Mouse (Mus musculus): ENCODE results near the gene Gm10153. TPM values are rescaled to one million over a fixed set of nuclear protein-coding genes. Genes with fewer than 3 reads are reported as not detected.
"Not testable (repeated sequence)": the region's sequence is repeated elsewhere in the genome, so short reads cannot be mapped to it uniquely, and the experiment has no call there.

Gm10153 gene
- polyA plus RNA-seq (2016; fragmentation: Nextera tagmentation; extraction: Ambion mirVana), result not detected in 2 replicates

- 0 out of 2 replicates have a peak, but pooled peaks cover 4% of the 10 kb centered on the region for H3K27me3 ChIP-seq (replicated peaks; ENCODE audit: low read depth, poor library complexity, severe bottlenecking)
- H3K4me3 ChIP-seq, result no peak within 1 kb of the TSS
- H3K9me3 ChIP-seq, result no peaks in the 10 kb centered on the region
- H3K4me1 ChIP-seq, result no peaks in the 10 kb centered on the region
- DNase-seq (ENCODE audit: low spot score), result no peak
- 56% methylated on average over 2 of the region's 2 CpGs for WGBS
- H3K36me3 ChIP-seq (replicated peaks), result no peaks in the 10 kb centered on the region
- no peak within 1 kb of the TSS for H3K27ac ChIP-seq (replicated peaks)
These were observed at the start of gene Gm10153 for GRCm38 (mm10) chr7:142190289-142190688. TSS of gene Gm10153 (minus strand) at chr7:142190389.

- peaks cover 16% of the 10 kb centered on the region; the same call in 1 of the 2 replicates for H3K9me3 ChIP-seq
- H3K4me3 ChIP-seq, result no peak overlapping the region
- DNase-seq (ENCODE audit: low spot score), result no peak
- H3K4me1 ChIP-seq, result peaks cover 9% of the 10 kb centered on the region
- no peaks in the 10 kb centered on the region for H3K36me3 ChIP-seq (replicated peaks)
- WGBS, result 24% methylated on average over 1 of the region's 1 CpGs
- no peak overlapping the region for H3K27ac ChIP-seq (replicated peaks)
- H3K27me3 ChIP-seq (replicated peaks; ENCODE audit: low read depth, poor library complexity, severe bottlenecking), result no peaks in the 10 kb centered on the region
These were observed 41.4 kb upstream of the Gm10153 start for GRCm38 (mm10) chr7:142231540-142231939.

GRCm38 (mm10) chr7:142229871-142230270, 39.7 kb upstream of the Gm10153 start, which contains the start of gene Krtap5-5:
TSS of gene Krtap5-5 (minus strand) at chr7:142229971.
- not testable (repeated sequence) for H3K4me3 ChIP-seq; DNase-seq (ENCODE audit: low spot score); H3K9me3 ChIP-seq; H3K36me3 ChIP-seq (replicated peaks); H3K27me3 ChIP-seq (replicated peaks; ENCODE audit: low read depth, poor library complexity, severe bottlenecking); H3K27ac ChIP-seq (replicated peaks)
- 62% methylated on average over 3 of the region's 3 CpGs for WGBS
- H3K4me1 ChIP-seq, result peaks cover 16% of the 10 kb centered on the region

GRCm38 (mm10) chr7:142224518-142224917, 34.3 kb upstream of the Gm10153 start:
- Histone ChIP-seq H3K36me3 (replicated peaks) (no peaks in the 10 kb centered on the region), H3K4me1 (peaks cover 15% of the 10 kb centered on the region), H3K9me3 (no peaks in the 10 kb centered on the region), H3K4me3 (no peak overlapping the region), H3K27me3 (replicated peaks; ENCODE audit: low read depth, poor library complexity, severe bottlenecking) (no peaks in the 10 kb centered on the region), H3K27ac (replicated peaks) (no peak overlapping the region)
- peak; percentile 38 for DNase-seq (ENCODE audit: low spot score)
- 39% methylated on average over 2 of the region's 2 CpGs for WGBS

GRCm38 (mm10) chr7:142212136-142212535, 21.9 kb upstream of the Gm10153 start:
- not testable (repeated sequence) for H3K27ac ChIP-seq (replicated peaks); H3K27me3 ChIP-seq (replicated peaks; ENCODE audit: low read depth, poor library complexity, severe bottlenecking); H3K9me3 ChIP-seq; H3K4me1 ChIP-seq; H3K4me3 ChIP-seq; H3K36me3 ChIP-seq (replicated peaks); DNase-seq (ENCODE audit: low spot score)
- WGBS, result 64% methylated on average over 1 of the region's 1 CpGs

- no peak for DNase-seq (ENCODE audit: low spot score)
- no peak within 1 kb of the TSS for H3K4me3 ChIP-seq
- no peaks in the 10 kb centered on the region for H3K27me3 ChIP-seq (replicated peaks; ENCODE audit: low read depth, poor library complexity, severe bottlenecking)
- no peaks in the 10 kb centered on the region for H3K9me3 ChIP-seq
- no peaks in the 10 kb centered on the region for H3K4me1 ChIP-seq
- WGBS, result 68% methylated on average over 1 of the region's 1 CpGs
- H3K36me3 ChIP-seq (replicated peaks), result no peaks in the 10 kb centered on the region
- H3K27ac ChIP-seq (replicated peaks), result no peak within 1 kb of the TSS
These were observed 21.4 kb upstream of the Gm10153 start, which contains the start of gene Gm7579 for GRCm38 (mm10) chr7:142211559-142211958. TSS of gene Gm7579 (plus strand) at chr7:142211859.

GRCm38 (mm10) chr7:142206891-142207290, 16.7 kb upstream of the Gm10153 start:
- H3K4me3 ChIP-seq; H3K36me3 ChIP-seq (replicated peaks); H3K4me1 ChIP-seq; H3K9me3 ChIP-seq; H3K27ac ChIP-seq (replicated peaks); H3K27me3 ChIP-seq (replicated peaks; ENCODE audit: low read depth, poor library complexity, severe bottlenecking); DNase-seq (ENCODE audit: low spot score): not testable (repeated sequence)
- 69% methylated on average over 5 of the region's 5 CpGs for WGBS

- no peaks in the 10 kb centered on the region for H3K36me3 ChIP-seq (replicated peaks)
- no peaks in the 10 kb centered on the region for H3K9me3 ChIP-seq
- peaks cover 8% of the 10 kb centered on the region; the same call in 1 of the 2 replicates for H3K27me3 ChIP-seq (replicated peaks; ENCODE audit: low read depth, poor library complexity, severe bottlenecking)
- no peak for DNase-seq (ENCODE audit: low spot score)
- H3K4me1 ChIP-seq, result no peaks in the 10 kb centered on the region
- no peak overlapping the region for H3K27ac ChIP-seq (replicated peaks)
- no peak overlapping the region for H3K4me3 ChIP-seq
These were observed 15.3 kb upstream of the Gm10153 start for GRCm38 (mm10) chr7:142205488-142205887.

GRCm38 (mm10) chr7:142201064-142201463, 10.9 kb upstream of the Gm10153 start, which contains the start of gene Krtap5-3:
TSS of gene Krtap5-3 (plus strand) at chr7:142201364.
- Histone ChIP-seq H3K4me3 (no peak within 1 kb of the TSS), H3K4me1 (no peaks in the 10 kb centered on the region), H3K9me3 (no peaks in the 10 kb centered on the region), H3K36me3 (replicated peaks) (no peaks in the 10 kb centered on the region), H3K27me3 (replicated peaks; ENCODE audit: low read depth, poor library complexity, severe bottlenecking) (peaks cover 8% of the 10 kb centered on the region; the same call in 1 of the 2 replicates), H3K27ac (replicated peaks) (no peak within 1 kb of the TSS)
- WGBS, result 72% methylated on average over 1 of the region's 1 CpGs
- DNase-seq (ENCODE audit: low spot score), result no peak

- Histone ChIP-seq H3K27ac (replicated peaks) (no peak overlapping the region), H3K4me3 (no peak overlapping the region), H3K4me1 (no peaks in the 10 kb centered on the region), H3K27me3 (replicated peaks; ENCODE audit: low read depth, poor library complexity, severe bottlenecking) (peaks cover 8% of the 10 kb centered on the region; the same call in 1 of the 2 replicates), H3K9me3 (no peaks in the 10 kb centered on the region), H3K36me3 (replicated peaks) (no peaks in the 10 kb centered on the region)
- DNase-seq (ENCODE audit: low spot score), result no peak
- 85% methylated on average over 2 of the region's 2 CpGs for WGBS
These were observed 8.6 kb upstream of the Gm10153 start for GRCm38 (mm10) chr7:142198748-142199147.

GRCm38 (mm10) chr7:142188156-142188555, 2.0 kb downstream of the Gm10153 start:
- Histone ChIP-seq H3K4me3 (no peak overlapping the region), H3K27me3 (replicated peaks; ENCODE audit: low read depth, poor library complexity, severe bottlenecking) (0 out of 2 replicates have a peak, but pooled peaks cover 4% of the 10 kb centered on the region), H3K9me3 (no peaks in the 10 kb centered on the region), H3K27ac (replicated peaks) (no peak overlapping the region), H3K36me3 (replicated peaks) (no peaks in the 10 kb centered on the region), H3K4me1 (no peaks in the 10 kb centered on the region)
- 82% methylated on average over 2 of the region's 2 CpGs for WGBS
- no peak for DNase-seq (ENCODE audit: low spot score)

GRCm38 (mm10) chr7:142181021-142181420, 9.2 kb downstream of the Gm10153 start:
- 49% methylated on average over 1 of the region's 1 CpGs for WGBS
- Histone ChIP-seq H3K9me3 (no peaks in the 10 kb centered on the region), H3K36me3 (replicated peaks) (no peaks in the 10 kb centered on the region), H3K27ac (replicated peaks) (no peak overlapping the region), H3K4me1 (no peaks in the 10 kb centered on the region), H3K27me3 (replicated peaks; ENCODE audit: low read depth, poor library complexity, severe bottlenecking) (no peaks in the 10 kb centered on the region), H3K4me3 (no peak overlapping the region)
- DNase-seq (ENCODE audit: low spot score), result no peak

GRCm38 (mm10) chr7:142178685-142179084, 11.5 kb downstream of the Gm10153 start:
- WGBS, result 73% methylated on average over 1 of the region's 1 CpGs
- H3K9me3 ChIP-seq, result no peaks in the 10 kb centered on the region

More at GRCm38 (mm10) chr7:142178685-142179084, 11.5 kb downstream of the Gm10153 start:
- Histone ChIP-seq H3K4me3 (no peak overlapping the region), H3K36me3 (replicated peaks) (no peaks in the 10 kb centered on the region), H3K27me3 (replicated peaks; ENCODE audit: low read depth, poor library complexity, severe bottlenecking) (no peaks in the 10 kb centered on the region), H3K4me1 (no peaks in the 10 kb centered on the region), H3K27ac (replicated peaks) (no peak overlapping the region)
- no peak for DNase-seq (ENCODE audit: low spot score)
